Mouse (Mus musculus): Measurements from ENCODE around the gene Six4. TPM values are rescaled to one million over a fixed set of nuclear protein-coding genes. Genes with fewer than 3 reads are reported as not detected.
"Not testable (repeated sequence)": the region's sequence is repeated elsewhere in the genome, so short reads cannot be mapped to it uniquely, and the experiment has no call there.

Six4 gene
- polyA plus RNA-seq, 1 experiment from 2014 or later = 13.5 TPM

DNA sequence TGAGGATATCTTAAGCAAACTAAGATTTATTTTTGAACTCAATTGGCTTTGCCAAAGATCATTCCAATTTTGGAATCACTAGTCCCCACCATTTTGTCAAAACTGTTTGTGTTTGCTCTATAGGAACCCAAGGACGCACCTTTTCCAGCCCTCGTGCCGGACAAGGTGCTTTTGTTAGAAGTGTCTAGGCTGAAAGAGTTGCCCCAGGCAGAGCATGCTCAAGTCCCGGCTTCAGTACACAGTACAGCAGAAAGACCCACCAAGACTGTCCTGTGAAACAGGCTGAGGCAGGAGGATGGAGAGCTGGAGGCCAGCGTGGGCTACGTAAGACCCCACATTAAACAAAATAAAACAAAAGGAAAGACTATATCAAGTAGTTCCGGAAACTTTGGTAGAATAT lies 26.2 kb downstream of the Six4 start:
- no peaks in the 10 kb centered on the region for H3K27me3 ChIP-seq
- no peaks in the 10 kb centered on the region for H3K4me1 ChIP-seq
- H3K36me3 ChIP-seq = no peaks in the 10 kb centered on the region
- H3K4me3 ChIP-seq = no peak overlapping the region
- H3K4me2 ChIP-seq (replicated peaks) = no peak overlapping the region
- WGBS = 62% methylated on average over 7 of the region's 7 CpGs
- H3K9me3 ChIP-seq = no peaks in the 10 kb centered on the region
- no peak for ATAC-seq (ENCODE audit: insufficient number of reproducible peaks, insufficient read depth, low FRiP score, low TSS enrichment)
- H3K9ac ChIP-seq = no peak overlapping the region
- H3K27ac ChIP-seq = no peak overlapping the region

DNA sequence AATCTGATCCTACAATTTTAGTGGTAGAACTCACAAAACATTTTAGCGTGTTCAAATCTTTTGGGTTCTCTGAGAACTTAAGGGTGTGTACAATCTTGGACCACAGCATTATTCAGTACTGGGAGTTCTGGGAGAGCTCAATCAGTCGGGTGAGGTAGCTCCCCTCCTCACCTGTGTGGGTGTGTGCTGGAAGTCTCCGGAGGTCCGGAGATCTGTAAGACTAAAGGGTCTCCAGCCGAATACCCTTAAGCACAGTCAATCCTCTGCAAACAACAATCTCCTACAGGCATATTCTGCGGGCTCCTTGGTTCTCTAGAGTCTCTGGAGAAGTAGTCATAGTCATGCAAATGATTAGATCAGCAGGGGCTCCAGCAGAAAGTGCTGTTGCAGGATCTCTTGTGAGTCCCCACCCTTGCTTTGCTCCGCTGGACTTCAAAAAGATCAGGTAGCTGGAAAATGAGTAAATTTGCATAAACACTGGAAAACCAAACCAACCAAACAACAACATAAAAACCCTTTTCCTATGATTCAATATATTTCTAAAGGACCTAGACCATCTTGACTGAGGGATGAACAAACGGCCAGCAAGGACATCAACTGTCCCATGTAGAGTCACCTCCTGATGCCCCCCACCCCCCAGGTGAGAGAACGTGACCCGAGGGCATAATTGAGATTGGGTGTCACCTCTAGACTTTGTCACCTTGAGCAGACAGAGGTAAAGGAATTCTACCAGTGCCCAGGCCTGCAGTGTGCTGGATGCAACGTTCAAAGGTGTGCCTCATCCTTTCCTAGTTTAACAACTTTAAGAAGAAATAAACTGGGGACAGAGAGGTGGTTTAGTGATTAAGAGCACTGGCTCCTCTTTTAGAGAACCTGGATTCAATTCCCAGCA lies 27.3 kb downstream of the Six4 start:
- Histone ChIP-seq H3K27me3 (no peaks in the 10 kb centered on the region), H3K27ac (no peak overlapping the region), H3K4me3 (no peak overlapping the region), H3K9ac (no peak overlapping the region), H3K4me1 (no peaks in the 10 kb centered on the region), H3K36me3 (no peaks in the 10 kb centered on the region), H3K9me3 (no peaks in the 10 kb centered on the region), H3K4me2 (replicated peaks) (no peak overlapping the region)
- no peak for ATAC-seq (ENCODE audit: insufficient number of reproducible peaks, insufficient read depth, low FRiP score, low TSS enrichment)
- WGBS = 26% methylated on average over 11 of the region's 11 CpGs

DNA sequence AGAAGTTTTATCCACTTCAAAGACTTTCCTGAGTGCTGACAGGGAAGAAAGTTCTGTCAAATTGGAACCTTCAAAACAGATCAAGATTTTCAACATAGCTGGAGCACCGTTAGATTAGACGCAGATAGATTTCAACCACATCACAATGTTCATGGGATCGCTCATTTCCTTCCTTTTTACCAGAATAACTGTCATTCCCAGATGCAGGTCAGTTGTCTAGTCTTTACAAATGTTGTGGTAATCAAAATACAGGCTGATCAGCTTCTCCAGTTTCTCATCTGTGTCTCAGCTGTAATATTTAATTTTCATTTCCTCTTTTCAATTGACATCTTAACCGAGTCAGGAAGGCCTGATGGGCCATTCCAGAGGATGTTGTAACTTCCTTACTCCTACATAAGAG lies 29.5 kb downstream of the Six4 start:
- no peak overlapping the region for H3K27ac ChIP-seq
- no peak overlapping the region for H3K9ac ChIP-seq
- no peaks in the 10 kb centered on the region for H3K9me3 ChIP-seq
- H3K4me2 ChIP-seq (replicated peaks) = no peak overlapping the region
- H3K4me1 ChIP-seq = no peaks in the 10 kb centered on the region
- no peaks in the 10 kb centered on the region for H3K27me3 ChIP-seq
- 62% methylated on average over 4 of the region's 4 CpGs for WGBS
- H3K36me3 ChIP-seq = no peaks in the 10 kb centered on the region
- no peak overlapping the region for H3K4me3 ChIP-seq
- no peak for ATAC-seq (ENCODE audit: insufficient number of reproducible peaks, insufficient read depth, low FRiP score, low TSS enrichment)

DNA sequence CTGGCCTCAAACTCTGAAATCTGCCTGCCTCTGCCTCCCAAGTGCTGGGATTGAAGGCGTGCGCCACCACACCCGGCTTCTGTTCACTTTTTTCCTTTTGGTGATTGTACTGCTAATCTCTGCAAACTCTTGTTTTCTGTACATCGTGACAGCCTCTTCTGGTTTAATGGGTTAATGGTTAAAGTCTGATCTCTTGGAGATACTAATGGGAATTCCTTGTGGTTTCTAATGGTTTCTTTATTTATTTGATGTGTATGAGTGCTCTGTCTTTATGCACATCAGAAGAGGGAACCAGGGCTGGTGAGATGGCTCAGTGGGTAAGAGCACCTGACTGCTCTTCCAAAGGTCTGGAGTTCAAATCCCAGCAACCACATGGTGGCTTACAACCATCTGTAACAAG lies 31.4 kb downstream of the Six4 start:
- not testable (repeated sequence) for H3K4me1 ChIP-seq; ATAC-seq (ENCODE audit: insufficient number of reproducible peaks, insufficient read depth, low FRiP score, low TSS enrichment); H3K9me3 ChIP-seq; H3K9ac ChIP-seq; H3K4me3 ChIP-seq; H3K36me3 ChIP-seq; H3K4me2 ChIP-seq (replicated peaks); H3K27ac ChIP-seq; H3K27me3 ChIP-seq
- WGBS = 89% methylated on average over 4 of the region's 4 CpGs

DNA sequence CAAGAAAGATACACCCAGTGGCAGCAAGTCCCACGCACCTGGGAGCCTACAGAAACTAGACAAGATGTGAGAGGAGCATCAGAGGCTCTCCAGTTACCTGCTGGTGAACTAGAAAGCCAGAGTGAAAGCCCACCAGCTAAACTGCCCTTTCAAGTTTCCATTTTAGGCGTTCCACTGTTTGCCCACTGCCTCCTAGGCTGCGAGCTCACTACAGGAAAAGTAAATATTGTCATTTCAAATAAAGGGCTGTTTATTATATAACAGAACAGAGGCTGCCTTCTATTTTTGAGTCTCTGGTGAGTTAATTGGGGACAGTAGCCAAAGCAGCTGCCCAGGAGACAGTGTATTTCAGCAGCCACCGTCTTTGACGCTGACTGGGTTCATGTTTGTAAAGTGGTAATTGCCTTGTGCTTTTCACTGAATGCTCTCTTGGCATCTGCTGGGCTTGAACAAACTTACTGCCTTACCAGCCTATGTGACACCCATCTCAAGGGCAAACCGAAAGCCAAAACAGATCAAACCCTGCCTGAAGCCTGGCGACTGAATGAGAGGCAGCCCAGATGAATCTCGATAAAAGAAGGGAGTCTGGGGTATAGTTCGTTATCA lies 52.3 kb downstream of the Six4 start:
- no peaks in the 10 kb centered on the region for H3K36me3 ChIP-seq
- H3K4me3 ChIP-seq = no peak overlapping the region
- no peaks in the 10 kb centered on the region for H3K27me3 ChIP-seq
- H3K27ac ChIP-seq = no peak overlapping the region
- H3K4me2 ChIP-seq (replicated peaks) = no peak overlapping the region
- ATAC-seq (ENCODE audit: insufficient number of reproducible peaks, insufficient read depth, low FRiP score, low TSS enrichment) = no peak
- no peaks in the 10 kb centered on the region for H3K9me3 ChIP-seq
- 45% methylated on average over 9 of the region's 9 CpGs for WGBS
- H3K9ac ChIP-seq = no peak overlapping the region
- no peaks in the 10 kb centered on the region for H3K4me1 ChIP-seq

DNA sequence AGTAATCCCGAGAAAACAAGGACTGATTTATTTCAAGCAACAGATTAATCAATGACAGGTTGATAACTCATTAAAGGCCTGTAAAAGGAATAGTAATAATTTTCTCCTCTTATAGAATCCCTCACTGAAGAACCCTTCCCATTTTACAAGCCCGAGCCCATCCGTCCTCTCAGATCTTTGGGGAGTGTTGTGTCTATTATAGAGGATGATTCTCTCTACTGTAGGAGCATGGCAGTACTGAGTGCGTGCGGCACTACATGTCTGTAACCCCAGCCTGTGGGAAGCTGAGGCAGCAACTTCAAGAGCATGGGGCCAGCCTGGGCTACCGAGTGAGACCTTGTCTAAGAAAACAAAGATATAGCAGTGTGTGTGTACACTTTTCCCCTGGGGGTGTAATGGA lies 55.8 kb downstream of the Six4 start:
- ATAC-seq (ENCODE audit: insufficient number of reproducible peaks, insufficient read depth, low FRiP score, low TSS enrichment) = no peak
- Histone ChIP-seq H3K4me2 (replicated peaks) (no peak overlapping the region), H3K27ac (no peak overlapping the region), H3K9ac (no peak overlapping the region), H3K4me3 (no peak overlapping the region), H3K36me3 (no peaks in the 10 kb centered on the region), H3K9me3 (no peaks in the 10 kb centered on the region), H3K27me3 (no peaks in the 10 kb centered on the region), H3K4me1 (peaks cover 28% of the 10 kb centered on the region)
- WGBS = 83% methylated on average over 6 of the region's 6 CpGs

DNA sequence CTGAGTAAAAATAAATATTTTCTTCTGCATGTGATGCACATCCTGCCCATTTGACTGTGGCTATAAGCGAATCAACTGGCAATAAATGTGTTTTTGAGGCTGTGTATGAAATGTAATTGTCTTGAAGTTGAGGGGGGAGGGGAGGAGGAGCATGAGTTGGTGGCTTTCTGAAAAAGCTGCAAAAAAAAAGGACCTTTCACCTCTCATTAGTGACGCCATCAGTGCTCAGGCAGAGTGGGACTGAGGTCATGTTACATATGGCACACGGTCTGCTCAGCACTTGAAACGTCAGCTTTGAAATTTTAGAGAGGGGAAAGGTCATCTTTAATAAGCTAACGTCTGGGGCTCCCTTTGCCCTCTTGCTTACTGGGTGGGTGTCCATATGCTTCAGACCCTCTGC lies 57.8 kb downstream of the Six4 start:
- H3K36me3 ChIP-seq = no peaks in the 10 kb centered on the region
- H3K27me3 ChIP-seq = no peaks in the 10 kb centered on the region
- peak overlapping the region; percentile 85; the same call in 1 of the 2 replicates for H3K4me2 ChIP-seq (replicated peaks)
- no peak for ATAC-seq (ENCODE audit: insufficient number of reproducible peaks, insufficient read depth, low FRiP score, low TSS enrichment)
- no peaks in the 10 kb centered on the region for H3K9me3 ChIP-seq
- WGBS = 6% methylated on average over 5 of the region's 5 CpGs
- no peak overlapping the region for H3K4me3 ChIP-seq
- no peak overlapping the region for H3K9ac ChIP-seq
- H3K27ac ChIP-seq = no peak overlapping the region
- peaks cover 46% of the 10 kb centered on the region for H3K4me1 ChIP-seq

DNA sequence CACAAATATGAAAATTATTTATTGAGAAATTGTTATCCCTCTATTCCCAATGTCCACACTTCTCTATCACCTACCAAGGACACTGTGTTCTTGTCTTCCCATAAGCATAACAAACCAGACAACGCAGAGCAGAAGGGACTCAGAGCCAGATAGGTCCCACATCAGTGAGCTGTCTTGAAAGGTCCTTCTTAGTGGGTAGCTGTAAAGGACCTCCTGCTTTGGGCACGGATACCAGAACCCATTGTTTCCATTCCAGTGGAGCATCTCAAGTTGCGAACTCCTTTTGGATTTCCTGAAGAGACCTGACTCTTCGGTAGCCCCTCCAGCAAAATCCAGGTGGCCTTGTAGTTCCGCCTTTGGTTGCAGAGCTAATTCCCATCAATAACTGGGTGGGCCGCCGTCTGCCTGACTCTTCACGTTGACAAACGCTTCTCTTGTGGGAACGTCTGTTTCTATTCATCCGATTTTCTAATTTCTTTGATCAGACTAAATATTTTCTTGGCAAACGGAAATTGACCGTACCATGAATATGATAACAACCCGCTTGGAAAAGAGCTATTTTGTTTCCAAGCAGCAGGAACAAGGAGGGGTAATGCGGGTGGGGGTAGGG lies 58.6 kb downstream of the Six4 start:
- ATAC-seq (ENCODE audit: insufficient number of reproducible peaks, insufficient read depth, low FRiP score, low TSS enrichment) = no peak
- 6% methylated on average over 15 of the region's 15 CpGs for WGBS
- Histone ChIP-seq H3K36me3 (no peaks in the 10 kb centered on the region), H3K27ac (peak overlapping the region; percentile 95), H3K27me3 (no peaks in the 10 kb centered on the region), H3K4me2 (replicated peaks) (peak overlapping the region; percentile 85), H3K9me3 (no peaks in the 10 kb centered on the region), H3K4me3 (0 out of 2 replicates have a peak overlapping the region, but pooled peaks have one; percentile 16), H3K9ac (peak overlapping the region; percentile 66; the same call in 1 of the 2 replicates), H3K4me1 (peaks cover 50% of the 10 kb centered on the region)

DNA sequence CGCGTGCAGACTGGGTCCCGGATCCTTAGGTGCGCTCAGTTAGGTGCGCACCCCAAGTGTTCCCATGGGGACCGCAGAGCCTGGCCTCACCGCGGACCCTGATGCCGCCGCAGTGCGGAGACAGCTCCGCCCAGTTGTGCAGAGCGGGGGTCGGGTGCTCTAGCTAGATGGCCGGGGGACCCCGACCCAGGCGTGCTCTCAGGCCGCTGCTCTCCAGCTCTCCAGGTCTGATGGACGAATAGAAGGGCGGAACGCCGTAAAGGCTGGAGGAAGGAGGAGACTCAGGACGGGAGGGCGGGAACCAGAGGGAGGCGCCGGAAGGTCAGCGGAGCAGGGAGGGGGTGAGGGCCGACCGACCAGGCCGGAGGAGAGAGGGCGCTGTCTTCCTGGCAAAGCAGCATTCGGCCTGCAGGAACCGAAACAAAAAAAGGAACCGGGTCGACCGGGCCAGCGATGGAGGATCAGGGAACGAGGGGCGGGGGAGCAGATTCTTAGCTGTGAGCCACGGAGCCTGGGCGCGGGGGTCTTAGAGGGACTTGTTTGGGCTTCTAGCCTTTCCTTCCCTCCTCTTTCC lies 59.5 kb downstream of the Six4 start, which contains the start of gene Six1:
Gene Six1, minus strand, starts transcription at position 220 of the 574 bp plus-strand sequence.
- H3K27ac ChIP-seq = peak within 1 kb of the TSS; percentile 95
- no peaks in the 10 kb centered on the region for H3K9me3 ChIP-seq
- H3K4me3 ChIP-seq = peak within 1 kb of the TSS; percentile 59
- ATAC-seq (ENCODE audit: insufficient number of reproducible peaks, insufficient read depth, low FRiP score, low TSS enrichment) = peak; percentile 66
- WGBS = under 1% methylated on average over 42 of the region's 42 CpGs
- H3K4me2 ChIP-seq (replicated peaks) = peak within 1 kb of the TSS; percentile 85
- peak within 1 kb of the TSS; percentile 66 for H3K9ac ChIP-seq
- H3K36me3 ChIP-seq = no peaks in the 10 kb centered on the region
- H3K27me3 ChIP-seq = peaks cover 5% of the 10 kb centered on the region; the same call in 1 of the 2 replicates
- H3K4me1 ChIP-seq = peaks cover 55% of the 10 kb centered on the region

DNA sequence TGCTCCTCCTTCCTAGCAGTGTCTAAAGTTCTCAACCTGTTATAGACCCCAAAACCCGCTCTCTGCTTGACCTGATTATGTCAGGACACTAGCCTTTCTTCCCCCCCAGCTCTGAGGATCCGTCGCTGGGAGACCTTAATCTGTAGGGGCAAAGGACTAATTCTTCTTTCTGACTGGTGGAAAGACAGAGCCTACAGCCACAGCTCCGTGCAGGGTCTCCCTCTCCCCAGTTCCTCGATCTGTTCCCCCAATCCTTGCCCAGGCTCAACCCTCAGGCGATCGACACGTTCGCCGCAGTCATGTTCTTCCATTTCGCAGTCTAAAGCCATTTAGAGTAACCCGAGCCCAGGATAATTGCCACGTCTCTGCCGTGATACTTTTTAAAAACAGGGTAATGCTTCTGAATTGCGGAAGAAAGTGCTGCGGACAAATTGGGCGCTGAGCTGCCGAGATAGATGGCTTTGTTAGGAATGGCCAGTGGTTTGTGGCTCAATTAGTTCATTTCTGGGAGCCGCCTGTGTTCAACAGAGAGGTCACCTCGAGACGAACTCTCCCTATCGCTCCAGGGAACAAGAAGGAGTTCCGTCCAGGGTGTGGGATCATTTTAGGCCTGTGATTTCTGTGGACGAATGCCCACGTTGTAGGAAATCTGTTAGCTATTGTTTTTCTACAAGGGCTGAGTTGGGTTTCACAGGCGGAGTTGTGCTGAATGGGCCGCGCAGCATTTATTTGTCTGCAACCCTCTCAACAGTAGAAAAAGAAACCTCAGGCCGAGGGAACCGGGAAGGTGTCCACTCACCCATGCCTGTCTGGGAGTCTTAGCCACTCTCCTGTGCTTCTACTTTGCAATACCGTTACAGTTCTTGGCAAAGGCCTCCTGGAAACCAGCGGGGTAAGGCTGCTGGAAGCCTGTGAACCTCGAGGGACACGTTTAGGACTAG lies 60.3 kb downstream of the Six4 start:
- peak overlapping the region; percentile 95 for H3K27ac ChIP-seq
- no peaks in the 10 kb centered on the region for H3K36me3 ChIP-seq
- WGBS = 1% methylated on average over 34 of the region's 34 CpGs
- H3K4me1 ChIP-seq = peaks cover 58% of the 10 kb centered on the region
- no peaks in the 10 kb centered on the region for H3K9me3 ChIP-seq
- peak overlapping the region; percentile 66 for H3K9ac ChIP-seq
- H3K4me3 ChIP-seq = peak overlapping the region; percentile 59
- 0 out of 2 replicates have a peak, but pooled peaks have one; percentile 0 for ATAC-seq (ENCODE audit: insufficient number of reproducible peaks, insufficient read depth, low FRiP score, low TSS enrichment)
- H3K27me3 ChIP-seq = peaks cover 11% of the 10 kb centered on the region; the same call in 1 of the 2 replicates
- peak overlapping the region; percentile 85 for H3K4me2 ChIP-seq (replicated peaks)
